Mouse (Mus musculus) heart, embryonic 15.5 days (tissue): ENCODE measurements at regions not wholly inside any gene's neighbourhood (a gene's known extent, or its start where the extent isn't known, plus 50 kb on each side); places are given as distances from the start of the nearest gene placed in this dataset.

Source experiments
- ATAC-seq: fragments of 200-750 bp; cut with Nextera tagmentation; replicated peaks from 2 replicates; pipeline ENCODE4 v1.8.0; 2017; ENCODE audit warnings: low read depth, moderate TSS enrichment; ENCODE audit not compliant: insufficient number of reproducible peaks, insufficient read depth, low FRiP score
- H3K27ac ChIP-seq: fragments of 300-500 bp; sonication (generic); 2 replicates; pipeline ENCODE4 v1.5.1; 2015; ENCODE audit warnings: mild to moderate bottlenecking, inconsistent platforms
- H3K27me3 ChIP-seq: fragments of 300-500 bp; sonication (generic); 2 replicates; pipeline ENCODE4 v1.6.1; 2015; ENCODE audit warnings: inconsistent platforms
- H3K36me3 ChIP-seq: fragments of 300-500 bp; sonication (generic); 2 replicates; pipeline ENCODE4 v1.6.1; 2015; ENCODE audit warnings: mild to moderate bottlenecking, inconsistent platforms
- H3K4me1 ChIP-seq: fragments of 300-500 bp; sonication (generic); replicated peaks from 2 replicates; pipeline ENCODE4 v1.6.1; 2015; ENCODE audit warnings: inconsistent platforms
- H3K4me2 ChIP-seq: fragments of 300-500 bp; sonication (generic); 2 replicates; pipeline ENCODE4 v1.6.1; 2015; ENCODE audit warnings: inconsistent platforms, mild to moderate bottlenecking, moderate library complexity
- H3K4me3 ChIP-seq: fragments of 300-500 bp; sonication (generic); 2 replicates; pipeline ENCODE4 v1.5.1; 2015; ENCODE audit warnings: mild to moderate bottlenecking, inconsistent platforms
- H3K9ac ChIP-seq: fragments of 300-500 bp; sonication (generic); 2 replicates; pipeline ENCODE4 v1.6.1; 2015; ENCODE audit warnings: mild to moderate bottlenecking, inconsistent platforms
- H3K9me3 ChIP-seq: fragments of 300-500 bp; sonication (generic); replicated peaks from 2 replicates; pipeline ENCODE4 v1.6.1; 2016; ENCODE audit warnings: inconsistent platforms
- WGBS: fragments of 180-500 bp; shearing (Covaris S2); methylation state at CpG from one replicate; pipeline ENCODE4 v1.1.7; 2015; ENCODE audit warnings: mixed read lengths; 5-methylcytosine and 5-hydroxymethylcytosine counted together

- 63% methylated on average over 8 of the region's 8 CpGs for WGBS
Observed at GRCm38 (mm10) chr2:9691906-9692305, 189.1 kb upstream of the 4930412O13Rik start.

GRCm38 (mm10) chr2:9693351-9693750, 187.7 kb upstream of the 4930412O13Rik start:
- 65% methylated on average over 9 of the region's 9 CpGs for WGBS
- no peak overlapping the region for H3K4me2 ChIP-seq
- no peak overlapping the region for H3K4me3 ChIP-seq
- H3K36me3 ChIP-seq: no peaks in the 10 kb centered on the region
- no peak overlapping the region for H3K27ac ChIP-seq
- H3K9ac ChIP-seq: no peak overlapping the region
- no peak for ATAC-seq
- no peaks in the 10 kb centered on the region for H3K9me3 ChIP-seq
- H3K4me1 ChIP-seq: no peaks in the 10 kb centered on the region
- H3K27me3 ChIP-seq: no peaks in the 10 kb centered on the region; the same call in 1 of the 2 replicates

More at GRCm38 (mm10) chr2:9691906-9692305, 189.1 kb upstream of the 4930412O13Rik start:
- Histone ChIP-seq H3K36me3 (no peaks in the 10 kb centered on the region), H3K4me1 (no peaks in the 10 kb centered on the region), H3K9ac (no peak overlapping the region), H3K27ac (no peak overlapping the region), H3K4me3 (no peak overlapping the region), H3K4me2 (no peak overlapping the region), H3K9me3 (no peaks in the 10 kb centered on the region), H3K27me3 (no peaks in the 10 kb centered on the region; the same call in 1 of the 2 replicates)
- no peak for ATAC-seq

DNA sequence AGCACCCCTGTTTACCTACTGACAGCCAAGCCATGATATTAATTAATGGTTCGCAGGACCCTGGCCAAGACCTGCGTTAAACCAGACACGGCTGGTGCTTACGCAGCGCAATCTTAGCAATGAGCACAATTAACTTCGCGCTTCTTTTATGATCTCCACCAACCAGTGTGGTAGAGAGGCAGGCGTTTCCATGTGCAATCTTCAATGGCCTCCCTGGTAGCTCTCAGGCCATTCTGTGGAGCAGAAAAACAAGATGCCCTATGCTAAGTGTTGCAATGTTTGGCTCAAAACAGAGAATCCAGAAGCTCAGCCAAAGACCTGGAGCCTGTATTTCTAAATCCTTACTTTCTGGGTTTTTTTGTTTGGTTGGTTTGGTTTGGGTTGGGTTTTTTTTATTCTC, 186.9 kb upstream of the 4930412O13Rik start:
- ATAC-seq: no peak

DNA sequence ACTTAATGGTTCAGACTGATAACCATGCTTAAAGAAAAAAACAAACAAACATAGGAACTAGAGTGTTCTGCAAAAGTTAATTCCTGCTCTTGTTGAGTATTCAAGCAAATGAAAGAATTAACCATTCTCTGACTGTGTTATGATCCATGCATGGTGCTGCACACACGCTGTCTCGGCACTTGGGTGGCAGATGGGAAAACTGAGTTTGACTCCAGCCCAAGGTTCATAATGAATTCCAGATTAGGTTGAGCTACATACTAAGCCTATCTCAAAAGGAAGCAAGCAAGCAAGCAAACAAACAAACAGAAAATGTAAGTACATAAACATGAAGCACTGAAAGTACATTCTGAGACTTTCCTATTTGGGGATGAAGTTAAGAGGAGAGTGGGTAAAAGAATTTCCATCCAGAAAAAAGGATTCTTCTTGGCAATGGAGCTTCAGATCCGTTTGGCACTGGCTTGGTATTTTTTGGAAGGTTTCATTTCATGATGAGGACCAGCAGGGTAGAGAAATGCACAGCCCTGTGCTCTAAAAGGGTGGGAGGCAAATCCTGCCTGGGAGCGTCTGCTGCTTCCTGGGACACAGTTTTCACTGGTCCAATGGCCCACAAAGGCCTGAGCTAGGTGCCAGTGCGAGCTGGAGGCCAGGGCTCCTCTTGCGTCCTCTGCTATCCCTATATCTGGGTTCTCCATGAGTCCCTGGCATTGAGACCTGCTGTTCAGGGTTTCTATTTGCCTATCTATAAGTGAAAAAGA, 183.3 kb upstream of the 4930412O13Rik start:
- Histone ChIP-seq H3K36me3 (no peaks in the 10 kb centered on the region), H3K4me2 (no peak overlapping the region), H3K4me1 (no peaks in the 10 kb centered on the region), H3K4me3 (no peak overlapping the region), H3K9ac (no peak overlapping the region), H3K9me3 (no peaks in the 10 kb centered on the region), H3K27me3 (no peaks in the 10 kb centered on the region; the same call in 1 of the 2 replicates), H3K27ac (no peak overlapping the region)
- ATAC-seq: no peak
- 74% methylated on average over 6 of the region's 6 CpGs for WGBS

More for the DNA sequence above, 186.9 kb upstream of the 4930412O13Rik start:
- Histone ChIP-seq H3K9me3 (no peaks in the 10 kb centered on the region), H3K4me1 (no peaks in the 10 kb centered on the region), H3K4me3 (no peak overlapping the region), H3K27me3 (no peaks in the 10 kb centered on the region; the same call in 1 of the 2 replicates), H3K27ac (no peak overlapping the region), H3K36me3 (no peaks in the 10 kb centered on the region), H3K4me2 (no peak overlapping the region), H3K9ac (no peak overlapping the region)
- 85% methylated on average over 8 of the region's 8 CpGs for WGBS

GRCm38 (mm10) chr2:9704266-9704665, 176.8 kb upstream of the 4930412O13Rik start:
- 69% methylated on average over 3 of the region's 3 CpGs for WGBS
- Histone ChIP-seq H3K9me3 (no peaks in the 10 kb centered on the region), H3K36me3 (no peaks in the 10 kb centered on the region), H3K4me2 (no peak overlapping the region), H3K9ac (no peak overlapping the region), H3K4me1 (no peaks in the 10 kb centered on the region), H3K4me3 (no peak overlapping the region), H3K27me3 (no peaks in the 10 kb centered on the region), H3K27ac (no peak overlapping the region)
- no peak for ATAC-seq

- no peaks in the 10 kb centered on the region for H3K36me3 ChIP-seq
- H3K4me2 ChIP-seq: no peak overlapping the region
- H3K4me3 ChIP-seq: no peak overlapping the region
- H3K4me1 ChIP-seq: no peaks in the 10 kb centered on the region
- no peaks in the 10 kb centered on the region for H3K9me3 ChIP-seq
- no peak for ATAC-seq
- no peak overlapping the region for H3K27ac ChIP-seq
- 76% methylated on average over 7 of the region's 7 CpGs for WGBS
- H3K27me3 ChIP-seq: no peaks in the 10 kb centered on the region
- H3K9ac ChIP-seq: no peak overlapping the region
Observed at GRCm38 (mm10) chr2:9709466-9709865, 171.6 kb upstream of the 4930412O13Rik start.

DNA sequence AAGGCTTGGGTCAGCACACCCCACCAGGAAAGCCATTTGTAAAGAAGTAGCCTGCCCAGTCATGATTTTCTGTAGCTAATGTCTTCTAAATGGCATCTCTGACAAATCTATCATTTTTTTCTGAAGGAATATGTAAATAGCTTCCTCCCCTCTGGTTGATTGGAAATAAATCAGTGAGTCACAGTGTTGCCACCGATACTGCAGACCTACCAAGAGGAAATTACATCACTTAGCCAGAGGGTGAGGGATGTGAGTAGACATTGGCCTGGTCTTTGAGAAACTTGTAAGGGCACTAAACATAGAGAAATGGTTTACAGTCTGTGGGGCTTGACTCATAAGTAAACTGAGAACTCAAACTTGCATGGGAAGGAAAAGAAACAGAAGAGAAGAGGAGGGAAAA, 163.1 kb upstream of the 4930412O13Rik start:
- Histone ChIP-seq H3K36me3 (no peaks in the 10 kb centered on the region), H3K4me1 (no peaks in the 10 kb centered on the region), H3K27me3 (no peaks in the 10 kb centered on the region), H3K4me2 (no peak overlapping the region), H3K9me3 (no peaks in the 10 kb centered on the region), H3K9ac (no peak overlapping the region), H3K27ac (no peak overlapping the region), H3K4me3 (no peak overlapping the region)
- no peak for ATAC-seq
- WGBS: 64% methylated on average over 1 of the region's 1 CpGs

DNA sequence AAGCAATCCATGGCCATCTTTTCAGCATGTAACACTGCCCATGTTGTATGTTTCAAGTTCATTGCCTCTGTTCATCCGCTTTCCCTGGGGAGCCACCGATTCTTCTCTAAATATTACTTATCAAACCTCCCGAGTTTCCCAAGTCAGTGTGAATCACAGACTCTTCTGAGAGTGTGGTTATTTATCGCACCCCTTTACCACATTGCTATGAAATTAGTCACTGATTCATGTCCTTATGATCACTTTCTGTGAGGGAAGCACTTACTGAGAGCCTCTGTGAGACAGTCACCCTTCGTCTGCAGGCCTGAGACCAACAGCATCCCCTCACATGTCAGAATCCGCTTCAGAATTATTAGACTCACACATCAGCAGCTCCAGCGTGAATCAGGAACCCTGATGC, 147.8 kb upstream of the 4930412O13Rik start:
- Histone ChIP-seq H3K27me3 (no peaks in the 10 kb centered on the region), H3K4me3 (no peak overlapping the region), H3K4me1 (no peaks in the 10 kb centered on the region), H3K4me2 (no peak overlapping the region), H3K9ac (no peak overlapping the region), H3K36me3 (no peaks in the 10 kb centered on the region), H3K9me3 (no peaks in the 10 kb centered on the region), H3K27ac (no peak overlapping the region)
- WGBS: 74% methylated on average over 7 of the region's 7 CpGs
- no peak for ATAC-seq

GRCm38 (mm10) chr2:9744181-9744580, 136.9 kb upstream of the 4930412O13Rik start:
- H3K4me1 ChIP-seq: no peaks in the 10 kb centered on the region
- no peaks in the 10 kb centered on the region for H3K27me3 ChIP-seq
- ATAC-seq: no peak
- H3K36me3 ChIP-seq: no peaks in the 10 kb centered on the region
- no peaks in the 10 kb centered on the region for H3K9me3 ChIP-seq
- WGBS: 80% methylated on average over 3 of the region's 3 CpGs
- no peak overlapping the region for H3K4me2 ChIP-seq
- no peak overlapping the region for H3K27ac ChIP-seq
- no peak overlapping the region for H3K9ac ChIP-seq
- H3K4me3 ChIP-seq: no peak overlapping the region

DNA sequence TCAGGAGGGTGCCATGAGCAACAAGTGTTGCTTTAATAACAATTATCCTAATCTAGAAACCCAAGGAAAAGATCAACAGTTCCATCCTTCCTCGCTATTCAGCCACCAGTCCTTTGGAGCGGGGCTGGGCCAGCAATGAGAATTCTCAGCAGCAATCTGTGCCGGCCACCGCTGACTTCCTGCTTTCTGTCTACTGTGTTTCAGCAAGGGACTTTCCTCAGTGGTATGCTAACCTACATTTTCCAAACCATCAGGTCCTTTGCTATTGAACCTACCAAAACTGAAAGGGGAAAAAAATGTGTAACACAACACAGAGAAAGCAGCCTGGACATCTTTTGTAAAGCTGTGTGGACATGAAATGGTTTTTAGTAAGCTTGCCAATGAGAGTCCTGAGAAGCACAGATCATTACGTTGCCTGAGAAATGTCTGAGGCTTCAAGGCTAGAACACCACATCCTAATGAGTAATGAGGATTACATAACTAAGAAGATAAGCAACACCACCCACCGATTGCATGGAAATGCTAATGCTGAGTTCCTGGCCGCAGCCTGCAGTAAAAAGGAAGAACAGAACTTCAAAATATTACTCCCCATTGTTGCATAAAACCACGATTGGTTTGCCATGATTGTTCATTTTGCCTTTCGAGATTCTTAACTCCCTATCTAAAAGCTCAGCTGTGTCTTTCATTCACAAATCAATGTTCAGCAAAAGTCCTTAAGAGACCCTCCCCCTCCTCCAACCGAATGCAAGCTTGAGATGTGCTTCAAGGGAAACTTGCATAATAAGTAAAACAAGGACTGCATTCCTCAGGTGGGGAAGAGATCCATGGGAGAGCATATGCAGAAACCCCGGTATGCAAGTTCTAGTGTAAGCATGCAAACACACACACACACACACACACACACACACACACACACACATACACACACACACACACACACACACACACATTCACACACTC, 130.9 kb upstream of the 4930412O13Rik start:
- Histone ChIP-seq H3K4me2 (no peak overlapping the region), H3K4me1 (no peaks in the 10 kb centered on the region), H3K9me3 (no peaks in the 10 kb centered on the region), H3K4me3 (no peak overlapping the region), H3K36me3 (no peaks in the 10 kb centered on the region), H3K9ac (no peak overlapping the region), H3K27me3 (no peaks in the 10 kb centered on the region), H3K27ac (no peak overlapping the region)
- 41% methylated on average over 11 of the region's 11 CpGs for WGBS
- no peak for ATAC-seq

GRCm38 (mm10) chr2:9753691-9754090, 127.4 kb upstream of the 4930412O13Rik start:
- H3K36me3 ChIP-seq: no peaks in the 10 kb centered on the region
- 75% methylated on average over 7 of the region's 7 CpGs for WGBS
- H3K4me1 ChIP-seq: no peaks in the 10 kb centered on the region
- no peaks in the 10 kb centered on the region for H3K9me3 ChIP-seq
- H3K27ac ChIP-seq: no peak overlapping the region
- no peak for ATAC-seq
- H3K9ac ChIP-seq: no peak overlapping the region
- H3K4me2 ChIP-seq: no peak overlapping the region
- H3K27me3 ChIP-seq: no peaks in the 10 kb centered on the region
- no peak overlapping the region for H3K4me3 ChIP-seq
